Mouse (Mus musculus): ENCODE data around the gene Plppr2.

DNA sequence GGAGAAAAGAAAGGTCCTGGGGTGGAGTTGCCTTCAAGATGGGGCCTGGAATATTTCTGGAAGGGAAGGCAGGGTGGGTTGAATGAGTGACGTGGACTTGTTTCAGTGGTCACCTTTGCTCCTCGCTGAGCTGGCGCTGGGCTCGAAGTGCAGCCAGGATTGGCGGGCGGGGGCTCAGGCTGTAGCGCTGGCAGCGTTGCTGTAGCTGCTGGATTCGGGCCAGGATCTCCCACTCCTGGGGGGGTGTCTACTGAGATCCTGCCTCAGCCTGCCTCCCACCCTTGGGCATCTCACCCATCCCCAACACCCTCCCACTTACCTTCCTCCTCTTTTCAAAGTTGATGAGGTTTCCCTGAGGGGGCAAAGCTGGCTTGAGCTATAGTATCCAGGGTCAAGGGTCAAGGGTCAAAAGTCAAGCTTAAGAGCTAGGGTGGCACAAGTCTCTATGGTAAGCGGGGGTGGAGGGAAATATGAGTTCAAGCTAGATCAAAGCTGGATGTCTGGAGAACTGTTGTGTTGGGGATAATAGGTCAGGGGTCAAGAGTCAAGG, 39.9 kb downstream of the Plppr2 start:
- TF ChIP-seq EP300 (IDR thresholded peaks at IDR 0.05; ENCODE audit: low read depth) (no peak), CTCF (IDR thresholded peaks at IDR 0.05; ENCODE audit: low read depth) (no peak)

Measured in heart, postnatal 0 days (tissue).